Mouse (Mus musculus) heart, adult 8-10 months (tissue): ENCODE measurements around the gene Cenpn. TPM values are rescaled to one million over a fixed set of nuclear protein-coding genes. Genes with fewer than 3 reads are reported as not detected.

Experiments used
- DNase-seq: peaks from one replicate; pipeline ENCODE4 v3.0.0; 2022; ENCODE audit warnings: low spot score
- total RNA-seq, 4 experiments: library from RNA; stranded (reverse); gene quantifications; 2 replicates each; pipeline ENCODE4 v1.2.4; 2022

Cenpn gene
- total RNA-seq, 4 experiments from 2014 or later: 0.56 to 0.75 (median 0.63) TPM

DNA sequence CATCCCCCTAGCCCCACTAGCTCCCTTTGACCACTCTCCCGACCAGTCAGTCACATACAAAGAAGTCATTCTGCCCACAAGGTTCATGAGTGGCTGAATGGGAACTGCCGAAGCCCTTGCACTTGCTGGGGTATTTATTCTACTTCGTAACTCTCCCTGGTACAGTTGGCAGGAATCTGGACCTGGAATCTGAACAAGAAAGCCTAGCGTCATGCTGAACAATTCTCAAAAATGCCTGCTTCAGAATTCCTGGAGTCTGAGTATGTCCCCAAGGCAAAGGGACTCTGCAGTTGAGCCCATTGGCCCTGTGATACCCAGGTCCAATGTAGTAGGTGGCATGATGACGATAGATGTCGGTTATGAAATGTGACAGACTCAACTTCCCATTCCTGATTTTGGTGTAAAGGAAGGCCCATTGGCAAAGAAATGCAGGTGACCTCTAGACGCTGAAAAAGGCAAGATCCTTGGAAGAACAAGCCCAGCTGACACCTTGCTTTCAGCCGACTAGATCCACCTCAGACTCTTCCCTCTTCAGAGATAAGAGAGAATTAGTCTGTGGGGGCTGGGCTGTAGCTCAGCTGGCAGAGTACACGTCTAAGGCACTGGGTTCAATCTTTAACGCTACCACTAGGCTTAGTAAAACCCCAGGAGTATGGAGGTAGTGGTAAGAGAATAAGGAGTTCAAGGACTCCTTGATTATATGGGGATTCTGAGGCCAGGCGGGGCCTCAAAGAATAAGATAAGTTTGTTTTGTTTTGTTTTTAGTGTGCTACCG is 20.9 kb downstream of the Cenpn start:
- no peak for DNase-seq

DNA sequence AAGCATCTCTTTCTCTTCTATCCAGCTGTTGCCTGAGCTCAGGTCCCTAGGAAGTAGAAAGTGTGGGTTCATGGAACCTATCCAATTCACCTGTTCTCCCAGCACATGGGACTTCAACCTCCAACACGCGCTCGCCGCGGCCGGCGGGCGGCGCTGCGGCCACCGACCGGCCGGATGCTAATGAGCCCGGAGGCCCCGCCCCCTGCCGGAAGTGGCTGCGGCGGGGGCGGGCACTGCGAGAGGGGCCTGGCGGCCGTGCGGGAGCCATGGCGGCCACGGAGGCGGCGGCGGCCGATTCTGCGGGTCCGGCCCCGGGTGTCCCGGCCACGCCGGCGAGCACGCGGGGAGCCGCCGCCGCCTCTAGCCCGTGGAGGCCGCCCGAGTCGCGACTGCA is 21.6 kb downstream of the Cenpn start, which contains the start of gene Atmin:
TSS of gene Atmin (plus strand) at position 233 of the 394 bp plus-strand sequence.
- DNase-seq: peak; percentile 61

- no peak for DNase-seq
Observed at GRCm38 (mm10) chr8:116943555-116944384, 22.2 kb downstream of the Cenpn start.

DNA sequence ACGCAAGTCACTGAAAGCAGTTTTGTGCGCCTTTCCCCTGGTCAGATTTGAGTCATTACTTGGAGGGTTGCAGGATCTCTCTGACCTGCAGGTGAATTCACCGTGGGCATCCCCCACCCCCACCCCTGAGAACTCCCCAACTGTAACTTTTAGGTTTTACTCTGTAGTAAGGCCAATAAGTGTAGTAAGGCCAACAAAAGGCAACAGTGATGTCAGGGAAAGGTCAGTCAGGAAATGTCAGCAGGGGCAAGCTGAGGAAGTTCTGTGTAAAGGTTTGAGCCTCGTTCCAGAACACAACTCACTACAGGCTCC is 22.8 kb downstream of the Cenpn start:
- DNase-seq: no peak

- no peak for DNase-seq
Observed at GRCm38 (mm10) chr8:116945169-116945910, 23.8 kb downstream of the Cenpn start.

DNA sequence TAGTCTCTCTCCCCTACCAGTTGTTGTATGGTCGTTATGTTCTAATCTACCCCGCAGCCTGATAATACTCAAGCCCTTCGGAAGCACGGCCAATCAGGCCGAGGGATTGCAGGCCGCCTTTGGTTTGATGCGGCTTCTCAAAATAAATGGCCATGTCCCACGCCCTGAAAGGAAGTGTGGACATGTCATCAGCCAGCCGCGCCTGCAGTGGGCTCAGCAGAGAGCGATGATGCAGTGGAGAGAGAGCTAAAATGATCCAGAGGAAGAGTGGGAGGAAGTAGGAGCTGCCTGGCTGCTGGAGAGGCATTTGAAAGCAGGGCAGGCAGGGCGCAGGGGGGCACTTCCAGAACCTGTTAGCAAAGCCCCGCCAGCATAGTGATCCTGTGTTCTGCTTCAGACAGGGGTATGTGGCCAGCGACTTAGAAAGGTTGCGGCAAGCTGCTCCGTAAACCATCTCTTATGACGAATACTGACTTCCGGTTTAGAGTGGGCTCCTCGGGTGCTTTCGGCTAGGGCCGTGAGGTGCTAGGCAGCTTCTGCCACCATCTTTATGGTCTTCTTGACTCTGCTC is 24.8 kb downstream of the Cenpn start:
- peak; percentile 54 for DNase-seq

- DNase-seq: peak; percentile 29
Observed at GRCm38 (mm10) chr8:116946851-116947250, 25.3 kb downstream of the Cenpn start.

GRCm38 (mm10) chr8:116947589-116947988 is 26.1 kb downstream of the Cenpn start:
- no peak for DNase-seq

DNA sequence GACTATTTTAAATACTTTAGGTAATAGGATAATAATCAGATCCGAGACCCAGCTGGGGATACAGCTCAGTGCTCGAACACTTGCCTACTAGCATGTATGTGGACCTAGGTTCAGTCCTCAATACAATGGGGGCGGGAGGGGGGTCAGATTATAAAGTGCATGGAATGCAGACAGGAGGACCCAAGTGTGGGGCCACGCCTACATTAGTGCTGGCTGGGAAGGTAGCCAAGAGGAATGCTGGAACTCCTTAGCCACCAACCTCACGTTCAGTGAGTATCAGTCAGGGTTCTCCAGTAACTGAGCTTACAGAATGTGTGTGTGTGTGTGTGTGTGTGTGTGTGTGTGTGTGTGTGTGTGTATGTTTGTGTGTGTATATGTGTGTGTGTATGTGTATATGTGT is 29.8 kb downstream of the Cenpn start:
- no peak for DNase-seq

- no peak for DNase-seq
Observed at GRCm38 (mm10) chr8:116951778-116952177, 30.2 kb downstream of the Cenpn start.

DNA sequence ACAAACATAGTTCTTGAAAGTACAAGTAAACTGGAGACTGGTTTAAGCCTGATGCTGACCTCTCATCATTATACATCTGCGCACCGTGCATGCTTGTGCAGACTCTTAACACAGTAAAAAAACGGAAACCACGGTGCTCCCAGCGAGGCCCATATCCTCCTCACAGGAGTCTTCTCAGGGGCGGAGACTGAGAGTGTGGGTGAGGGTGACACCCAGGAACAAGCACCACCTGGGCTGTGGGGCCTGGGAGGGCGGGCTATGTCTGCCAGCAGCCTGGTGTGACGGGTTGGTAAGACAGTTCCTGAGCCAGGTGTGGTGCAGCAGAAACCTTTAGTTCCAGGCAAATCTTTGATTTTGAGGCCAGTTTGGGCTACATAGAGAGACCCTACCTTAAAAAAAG is 30.9 kb downstream of the Cenpn start:
- no peak for DNase-seq

DNA sequence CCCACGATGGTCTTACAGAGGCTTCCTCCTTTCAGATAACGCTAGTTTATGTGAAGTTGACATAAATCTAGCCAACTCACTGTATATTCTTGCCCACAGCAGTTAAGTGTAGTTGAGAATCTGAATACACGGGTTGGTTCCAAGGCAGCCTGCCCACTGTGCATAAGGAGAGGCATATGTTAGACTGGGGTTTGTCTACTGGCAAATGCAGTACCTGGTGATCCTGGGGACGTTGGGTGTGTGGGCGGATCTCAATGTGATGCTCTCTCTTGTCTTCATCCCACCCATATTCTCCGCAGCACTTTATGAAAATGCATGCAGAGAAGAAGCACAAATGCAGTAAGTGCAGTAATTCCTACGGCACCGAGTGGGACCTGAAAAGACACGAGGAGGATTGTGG is 32.9 kb downstream of the Cenpn start:
- DNase-seq: no peak

DNA sequence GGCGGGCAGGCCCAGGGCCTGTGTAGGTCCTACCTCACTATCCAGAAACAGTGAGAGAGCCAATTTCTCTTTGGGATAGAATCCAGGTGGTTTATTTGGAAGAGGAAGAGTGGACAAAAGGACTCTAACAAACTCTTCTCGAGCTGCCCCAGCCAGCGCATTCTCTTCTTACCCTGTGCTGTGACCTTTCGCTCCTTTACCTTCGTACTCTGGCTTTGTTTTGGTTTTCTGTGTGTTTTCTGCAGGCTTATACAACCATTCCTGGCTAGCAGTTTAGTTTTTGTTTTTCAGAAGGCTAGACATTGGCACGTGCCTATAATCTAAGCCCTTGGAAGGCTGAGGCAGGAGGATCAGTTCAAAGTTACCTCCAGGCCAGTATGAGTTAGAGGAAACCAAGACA is 48.0 kb downstream of the Cenpn start:
- no peak for DNase-seq

DNA sequence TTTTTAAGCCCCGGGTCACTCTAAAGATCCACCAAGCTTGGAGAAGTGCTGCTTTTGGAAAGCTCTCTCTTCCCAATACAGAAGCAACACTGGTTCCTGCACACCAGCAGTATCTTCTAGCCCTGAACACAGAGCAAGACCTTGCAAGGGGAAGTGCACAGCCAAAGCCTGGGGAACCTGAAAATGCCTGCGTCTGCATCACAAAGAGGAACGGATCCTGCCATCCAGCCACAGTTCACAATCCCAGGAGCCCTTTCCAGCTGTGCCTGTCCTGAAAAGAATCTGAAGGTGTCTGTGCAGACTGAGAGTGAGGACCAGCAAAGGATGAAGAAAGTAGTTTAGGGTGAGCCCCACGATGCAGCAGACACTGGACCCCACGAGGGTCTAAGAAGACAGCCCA is 53.5 kb downstream of the Cenpn start:
- no peak for DNase-seq

- no peak for DNase-seq
Observed at GRCm38 (mm10) chr8:116975606-116976005, 54.1 kb downstream of the Cenpn start.

DNA sequence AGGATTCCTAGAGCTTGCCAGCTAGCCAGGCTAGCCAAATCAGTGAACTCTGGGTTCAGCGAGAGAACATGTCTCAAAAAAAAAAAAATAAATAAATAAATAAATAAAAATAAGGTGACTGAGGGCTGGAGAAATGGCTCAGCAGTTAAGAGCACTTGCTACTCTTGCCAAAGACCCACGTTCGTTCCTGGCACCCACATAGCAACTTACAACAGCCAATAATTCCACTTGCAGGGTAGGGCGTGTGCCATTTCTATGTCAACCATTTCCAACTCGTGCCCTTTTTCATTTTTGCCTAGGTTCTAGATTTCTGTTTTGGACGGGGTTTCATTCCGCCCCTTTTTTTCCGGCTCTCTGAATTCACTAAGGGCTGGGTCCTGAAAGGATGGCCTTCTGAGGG is 56.5 kb downstream of the Cenpn start:
- no peak for DNase-seq

DNA sequence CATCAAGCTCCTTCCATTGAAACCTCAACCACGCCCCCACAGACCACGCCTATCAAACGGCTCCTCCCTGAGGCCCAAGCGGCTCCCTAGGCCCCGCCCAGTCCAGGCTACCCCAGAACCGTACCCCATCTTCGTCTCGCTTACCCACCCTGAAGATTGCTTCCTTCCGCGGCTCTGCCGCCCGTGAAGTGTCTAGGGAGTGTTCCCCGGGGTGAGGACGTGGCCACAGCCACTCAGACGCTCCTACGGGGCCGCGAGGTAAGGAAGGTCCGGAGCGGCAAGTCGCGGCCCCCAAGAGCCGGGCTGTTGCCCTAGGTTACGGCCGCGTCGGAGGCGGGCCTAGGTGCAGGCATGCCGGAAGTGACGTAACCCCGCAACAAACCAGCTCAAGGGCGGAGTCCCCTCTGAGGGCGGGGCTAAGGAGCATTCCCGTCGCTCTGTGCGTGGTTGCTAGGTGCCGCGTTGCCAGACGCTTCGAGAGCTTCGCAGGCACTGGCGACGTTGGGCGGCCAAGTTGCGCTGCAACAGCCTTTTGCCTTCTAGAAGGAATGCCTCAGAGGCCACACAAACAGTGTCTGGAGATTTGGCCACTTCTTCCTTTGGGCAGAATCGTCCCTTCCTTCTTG is 57.2 kb downstream of the Cenpn start, which contains the start of gene 1700030J22Rik:
TSS of gene 1700030J22Rik (minus strand) at position 329 of the 626 bp plus-strand sequence.
- peak; percentile 98 for DNase-seq

- peak; percentile 60 for DNase-seq
Observed at GRCm38 (mm10) chr8:116980117-116980516, 58.6 kb downstream of the Cenpn start.

DNA sequence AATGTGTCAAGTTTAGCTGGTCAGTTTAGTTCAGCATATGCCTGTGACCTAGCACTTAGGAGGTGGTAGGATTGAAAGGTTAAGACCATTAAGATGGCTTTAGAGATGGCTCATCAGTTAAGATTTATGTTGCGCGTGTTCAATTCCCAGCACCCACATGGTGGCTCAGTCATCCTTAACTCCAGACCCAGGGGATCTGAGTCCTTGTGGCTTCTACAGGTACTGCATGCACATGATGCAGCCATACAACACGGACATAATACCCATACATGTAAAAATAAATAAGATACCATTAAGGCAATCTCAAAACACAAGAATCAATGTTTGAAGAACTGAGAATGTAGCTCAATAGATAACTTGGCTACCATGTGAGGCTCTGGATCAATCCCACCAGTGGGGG is 68.3 kb downstream of the Cenpn start:
- DNase-seq: no peak
